In the genomic region with DNA sequence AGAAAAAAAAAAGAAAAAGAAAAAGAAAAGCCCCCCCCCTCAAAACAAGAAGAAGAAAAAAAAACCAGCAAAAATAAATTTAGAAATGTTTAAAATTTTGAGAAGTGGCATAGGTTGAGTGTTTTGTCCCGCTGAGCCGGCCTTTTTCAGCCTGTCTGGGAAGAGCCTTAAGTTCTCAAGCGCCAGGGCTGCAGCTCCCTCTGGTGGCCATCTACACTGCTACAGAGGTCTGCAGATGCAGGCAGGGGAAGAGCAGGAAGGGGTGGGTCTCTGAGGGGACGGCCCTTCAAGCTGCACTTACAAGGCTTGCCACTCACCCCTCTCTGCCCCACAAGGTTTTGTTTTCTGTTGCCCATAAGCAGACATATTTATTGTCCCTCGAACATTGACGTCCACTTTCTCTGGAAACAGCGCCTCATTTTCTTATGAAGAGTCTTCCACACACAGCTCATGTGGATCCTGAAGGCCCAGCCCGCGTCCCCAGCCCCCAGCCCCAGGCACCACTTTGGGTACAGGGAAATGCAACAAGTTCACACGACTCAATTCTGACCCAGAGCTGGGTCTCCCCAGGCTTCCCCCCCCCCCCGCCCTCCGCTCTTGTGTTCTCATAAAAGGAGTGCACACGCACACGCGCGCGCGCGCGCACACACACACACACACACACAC, we compare ENCODE assay signal across 8 mouse cellular contexts. TPM values are rescaled to one million over a fixed set of nuclear protein-coding genes. Genes with fewer than 3 reads are reported as not detected.
A peak's percentile ranks its signal among the peaks of the same experiment; 100 is the strongest.
DNase-seq lines count a peak whose midpoint lies in the region; ATAC-seq lines count a peak whose summit lies in the region.

No protein-coding gene starts in this region.

- H3K4me2 ChIP-seq in embryonic facial prominence, embryonic 14.5 days (ENCODE audit: low read depth, low read length): peak overlapping the region; percentile 49
- peak overlapping the region; percentile 33 for H3K4me2 ChIP-seq in kidney, embryonic 14.5 days (replicated peaks; ENCODE audit: low read depth, low read length)
- peak overlapping the region; percentile 44 for H3K4me2 ChIP-seq in limb, embryonic 15.5 days

- peak; percentile 88 for DNase-seq in 3T3-L1 (ENCODE audit: low read depth, low spot score)
- peak; percentile 92 to 94 for DNase-seq in adrenal gland, postnatal 36 days
- peak; percentile 97 for DNase-seq in embryonic facial prominence, embryonic 14.5 days (ENCODE audit: low spot score)
- peak; percentile 93 for DNase-seq in heart, embryonic 10.5 days (ENCODE audit: low spot score)
- peak; percentile 66 to 77 for DNase-seq in monocyte, adult 2 months (ENCODE audit: low read depth in 1 of 2, low spot score in 2 of 2)
- DNase-seq in spleen, postnatal 36 days (ENCODE audit: low spot score in 2 of 2): peak; percentile 88 to 91

- no peaks in the 10 kb centered on the region for H3K4me1 ChIP-seq in embryonic facial prominence, embryonic 14.5 days (ENCODE audit: control insufficient read depth, insufficient read depth, low read length)
- no peaks in the 10 kb centered on the region for H3K4me1 ChIP-seq in heart, embryonic 10.5 days
- no peaks in the 10 kb centered on the region for H3K4me1 ChIP-seq in kidney, embryonic 14.5 days (ENCODE audit: control insufficient read depth, insufficient read depth, low read length)
- peaks cover 8% of the 10 kb centered on the region; the same call in 1 of the 2 replicates for H3K4me1 ChIP-seq in limb, embryonic 15.5 days

- no peaks in the 10 kb centered on the region for H3K36me3 ChIP-seq in embryonic facial prominence, embryonic 14.5 days (ENCODE audit: control insufficient read depth, insufficient read depth, low read length)
- H3K36me3 ChIP-seq in heart, embryonic 10.5 days: no peaks in the 10 kb centered on the region
- H3K36me3 ChIP-seq in kidney, embryonic 14.5 days (ENCODE audit: control insufficient read depth, insufficient read depth, low read length): no peaks in the 10 kb centered on the region
- H3K36me3 ChIP-seq in limb, embryonic 15.5 days: no peaks in the 10 kb centered on the region

- peak overlapping the region; percentile 30 for H3K4me3 ChIP-seq in embryonic facial prominence, embryonic 14.5 days (ENCODE audit: low read depth, low read length)
- peak overlapping the region; percentile 48 for H3K4me3 ChIP-seq in heart, embryonic 10.5 days
- H3K4me3 ChIP-seq in kidney, embryonic 14.5 days (ENCODE audit: low read length): peak overlapping the region; percentile 13; the same call in 1 of the 2 replicates
- H3K4me3 ChIP-seq in limb, embryonic 15.5 days: peak overlapping the region; percentile 23

- H3K9me3 ChIP-seq in embryonic facial prominence, embryonic 14.5 days (ENCODE audit: control insufficient read depth, low read length): no peaks in the 10 kb centered on the region
- H3K9me3 ChIP-seq in heart, embryonic 10.5 days: no peaks in the 10 kb centered on the region
- no peaks in the 10 kb centered on the region; the same call in 1 of the 2 replicates for H3K9me3 ChIP-seq in kidney, embryonic 14.5 days (ENCODE audit: control insufficient read depth, low read length)
- H3K9me3 ChIP-seq in limb, embryonic 15.5 days: no peaks in the 10 kb centered on the region

- peak overlapping the region; percentile 49 for H3K9ac ChIP-seq in embryonic facial prominence, embryonic 14.5 days (ENCODE audit: low read depth, low read length)
- H3K9ac ChIP-seq in kidney, embryonic 14.5 days (ENCODE audit: low read depth, low read length): 0 out of 2 replicates have a peak overlapping the region, but pooled peaks have one; percentile 12
- no peak overlapping the region for H3K9ac ChIP-seq in limb, embryonic 15.5 days

- ATAC-seq in embryonic facial prominence, embryonic 14.5 days (ENCODE audit: low read depth): peak; percentile 97
- ATAC-seq in kidney, embryonic 14.5 days (ENCODE audit: low FRiP score, low TSS enrichment): peak; percentile 92
- ATAC-seq in limb, embryonic 15.5 days (ENCODE audit: insufficient number of reproducible peaks, low FRiP score, low TSS enrichment, low read depth): peak; percentile 86

- 33% methylated on average over 19 of the region's 20 CpGs for WGBS in embryonic facial prominence, embryonic 14.5 days
- 32% methylated on average over 17 of the region's 20 CpGs for WGBS in heart, embryonic 10.5 days
- WGBS in kidney, embryonic 14.5 days: 37% methylated on average over 19 of the region's 20 CpGs
- 39% methylated on average over 19 of the region's 20 CpGs for WGBS in limb, embryonic 15.5 days

- no peaks in the 10 kb centered on the region for H3K27me3 ChIP-seq in embryonic facial prominence, embryonic 14.5 days (replicated peaks; ENCODE audit: control insufficient read depth, insufficient read depth, low read length)
- peaks cover 14% of the 10 kb centered on the region for H3K27me3 ChIP-seq in heart, embryonic 10.5 days (ENCODE audit: insufficient read depth, poor library complexity, severe bottlenecking)
- H3K27me3 ChIP-seq in kidney, embryonic 14.5 days (ENCODE audit: control insufficient read depth, insufficient read depth, low read length): no peaks in the 10 kb centered on the region
- no peaks in the 10 kb centered on the region for H3K27me3 ChIP-seq in limb, embryonic 15.5 days

- H3K27ac ChIP-seq in embryonic facial prominence, embryonic 14.5 days (replicated peaks; ENCODE audit: low read depth, low read length): peak overlapping the region; percentile 44
- H3K27ac ChIP-seq in heart, embryonic 10.5 days: peak overlapping the region; percentile 67
- no peak overlapping the region for H3K27ac ChIP-seq in kidney, embryonic 14.5 days (ENCODE audit: low read depth, low read length)
- no peak overlapping the region for H3K27ac ChIP-seq in limb, embryonic 15.5 days

RNA-seq across cellular contexts. Expression of gene Hpn, which starts 17.4 kb away (rescaled TPM):
- under 1 TPM; 0.66 to 0.93 TPM for total RNA-seq in adrenal gland, postnatal 36 days (2021)
- polyA plus RNA-seq in embryonic facial prominence, embryonic 14.5 days (2014; fragmentation: Nextera tagmentation; extraction: Ambion mirVana): 4.4 and 4.9 TPM in 2 replicates
- 3.6 and 15.0 TPM in 2 replicates for polyA plus RNA-seq in heart, embryonic 10.5 days (2016; fragmentation: Nextera tagmentation; extraction: Ambion mirVana)
- polyA plus RNA-seq in kidney, embryonic 14.5 days (2014; fragmentation: Nextera tagmentation; extraction: Ambion mirVana): 26.4 and 27.5 TPM in 2 replicates
- polyA plus RNA-seq in limb, embryonic 15.5 days (2015; fragmentation: Nextera tagmentation; extraction: Ambion mirVana): 2.4 and 3.4 TPM in 2 replicates

RNA-seq across cellular contexts. Expression of gene Fxyd3, which starts 21.2 kb away (rescaled TPM):
- 1 to 10 TPM; 1.5 to 2.3 TPM for total RNA-seq in adrenal gland, postnatal 36 days (2021)
- polyA plus RNA-seq in embryonic facial prominence, embryonic 14.5 days (2014; fragmentation: Nextera tagmentation; extraction: Ambion mirVana): 48.8 and 71.7 TPM in 2 replicates
- polyA plus RNA-seq in heart, embryonic 10.5 days (2016; fragmentation: Nextera tagmentation; extraction: Ambion mirVana): 0.53 and 2.0 TPM in 2 replicates
- 13.4 and 18.2 TPM in 2 replicates for polyA plus RNA-seq in kidney, embryonic 14.5 days (2014; fragmentation: Nextera tagmentation; extraction: Ambion mirVana)
- 76.1 and 91.8 TPM in 2 replicates for polyA plus RNA-seq in limb, embryonic 15.5 days (2015; fragmentation: Nextera tagmentation; extraction: Ambion mirVana)

RNA-seq across cellular contexts. Expression of gene Scn1b, which starts 29.1 kb away (rescaled TPM):
- total RNA-seq in adrenal gland, postnatal 36 days (2021): 10 to 100 TPM; 16.5 to 16.7 TPM
- polyA plus RNA-seq in embryonic facial prominence, embryonic 14.5 days (2014; fragmentation: Nextera tagmentation; extraction: Ambion mirVana): 8.5 and 9.4 TPM in 2 replicates
- 3.9 and 4.3 TPM in 2 replicates for polyA plus RNA-seq in heart, embryonic 10.5 days (2016; fragmentation: Nextera tagmentation; extraction: Ambion mirVana)
- polyA plus RNA-seq in kidney, embryonic 14.5 days (2014; fragmentation: Nextera tagmentation; extraction: Ambion mirVana): 1.0 and 1.6 TPM in 2 replicates
- polyA plus RNA-seq in limb, embryonic 15.5 days (2015; fragmentation: Nextera tagmentation; extraction: Ambion mirVana): 4.7 and 5.7 TPM in 2 replicates

RNA-seq across cellular contexts. Expression of gene Lgi4, which starts 38.6 kb away (rescaled TPM):
- 1 to 10 TPM; 2.7 to 5.4 TPM for total RNA-seq in adrenal gland, postnatal 36 days (2021)
- polyA plus RNA-seq in embryonic facial prominence, embryonic 14.5 days (2014; fragmentation: Nextera tagmentation; extraction: Ambion mirVana): 0.86 and 1.6 TPM in 2 replicates
- 0.27 and 0.41 TPM in 2 replicates for polyA plus RNA-seq in heart, embryonic 10.5 days (2016; fragmentation: Nextera tagmentation; extraction: Ambion mirVana)
- 0.47 TPM in 1 of 2 replicates, not detected in the other for polyA plus RNA-seq in kidney, embryonic 14.5 days (2014; fragmentation: Nextera tagmentation; extraction: Ambion mirVana)
- polyA plus RNA-seq in limb, embryonic 15.5 days (2015; fragmentation: Nextera tagmentation; extraction: Ambion mirVana): 0.58 and 0.88 TPM in 2 replicates

RNA-seq across cellular contexts. Expression of gene Fxyd1, which starts 40.7 kb away (rescaled TPM):
- 100 to 1,000 TPM; 167 to 239 TPM for total RNA-seq in adrenal gland, postnatal 36 days (2021)
- 113 and 135 TPM in 2 replicates for polyA plus RNA-seq in embryonic facial prominence, embryonic 14.5 days (2014; fragmentation: Nextera tagmentation; extraction: Ambion mirVana)
- polyA plus RNA-seq in heart, embryonic 10.5 days (2016; fragmentation: Nextera tagmentation; extraction: Ambion mirVana): 167 and 365 TPM in 2 replicates
- polyA plus RNA-seq in kidney, embryonic 14.5 days (2014; fragmentation: Nextera tagmentation; extraction: Ambion mirVana): 29.8 and 46.3 TPM in 2 replicates
- 107 and 155 TPM in 2 replicates for polyA plus RNA-seq in limb, embryonic 15.5 days (2015; fragmentation: Nextera tagmentation; extraction: Ambion mirVana)

Comparison
In these comparisons a context has a peak if more than half of its experiments do, and no peak if none do; other contexts are left out.
1. H3K27ac ChIP-seq: peak in embryonic facial prominence, embryonic 14.5 days (single experiment) and heart, embryonic 10.5 days (single experiment); none in kidney, embryonic 14.5 days (single experiment) and limb, embryonic 15.5 days (single experiment).
2. Peak in every context shown above with its lines, with median percentiles within 50 percentile points of each other: DNase-seq, ATAC-seq, H3K4me2 ChIP-seq and H3K4me3 ChIP-seq.